Mouse (Mus musculus) forebrain, postnatal 0 days (tissue): ENCODE measurements at regions not wholly inside any gene's neighbourhood (a gene's known extent, or its start where the extent isn't known, plus 50 kb on each side); places are given as distances from the start of the nearest gene placed in this dataset.
A peak's percentile ranks its signal among the peaks of the same experiment; 100 is the strongest.

ENCODE experiments used
- ATAC-seq: fragments of 200-750 bp; cut with Nextera tagmentation; 2 replicates; pipeline ENCODE4 v1.8.0; 2017; ENCODE audit warnings: mild to moderate bottlenecking, moderate library complexity
- DNase-seq: peaks from one replicate; pipeline ENCODE4 v3.0.0-alpha.2; 2015
- H3K27ac ChIP-seq: fragments of 300-500 bp; sonication (generic); 2 replicates; pipeline ENCODE4 v1.5.1; 2014; ENCODE audit warnings: low read depth, mild to moderate bottlenecking, antibody characterized with exemption, low read length, moderate library complexity, mixed read lengths
- H3K27me3 ChIP-seq: fragments of 300-500 bp; sonication (generic); 2 replicates; pipeline ENCODE4 v1.6.1; 2014; ENCODE audit warnings: mild to moderate bottlenecking, low read length, mixed read lengths; ENCODE audit not compliant: insufficient read depth
- H3K36me3 ChIP-seq: fragments of 300-500 bp; sonication (generic); 2 replicates; pipeline ENCODE4 v1.6.1; 2014; ENCODE audit warnings: mild to moderate bottlenecking, moderate library complexity; ENCODE audit not compliant: insufficient read depth
- H3K4me1 ChIP-seq: fragments of 300-500 bp; sonication (generic); 2 replicates; pipeline ENCODE4 v1.6.1; 2014; ENCODE audit warnings: antibody characterized with exemption; ENCODE audit not compliant: insufficient read depth
- H3K4me2 ChIP-seq: fragments of 300-500 bp; sonication (generic); 2 replicates; pipeline ENCODE4 v1.6.1; 2014; ENCODE audit warnings: low read depth, mild to moderate bottlenecking, moderate library complexity
- H3K4me3 ChIP-seq: fragments of 300-500 bp; sonication (generic); 2 replicates; pipeline ENCODE4 v1.5.1; 2014; ENCODE audit warnings: low read depth, low read length, mixed read lengths
- H3K9ac ChIP-seq: fragments of 300-500 bp; sonication (generic); 2 replicates; pipeline ENCODE4 v1.6.1; 2014; ENCODE audit warnings: mild to moderate bottlenecking
- H3K9me3 ChIP-seq: fragments of 300-500 bp; sonication (generic); 2 replicates; pipeline ENCODE4 v1.6.1; 2016; ENCODE audit warnings: low read length
- CTCF ChIP-seq: sonication (generic); IDR thresholded peaks from 2 replicates; pipeline ENCODE4 v1.5.1; 2016; ENCODE audit warnings: antibody characterized with exemption, control low read depth, low read depth
- WGBS: fragments of 180-500 bp; shearing (Covaris S2); extraction: QIAGEN DNeasy Blood & Tissue Kit; methylation state at CpG from one replicate; pipeline ENCODE4 v1.1.7; 2014; 5-methylcytosine and 5-hydroxymethylcytosine counted together

DNA sequence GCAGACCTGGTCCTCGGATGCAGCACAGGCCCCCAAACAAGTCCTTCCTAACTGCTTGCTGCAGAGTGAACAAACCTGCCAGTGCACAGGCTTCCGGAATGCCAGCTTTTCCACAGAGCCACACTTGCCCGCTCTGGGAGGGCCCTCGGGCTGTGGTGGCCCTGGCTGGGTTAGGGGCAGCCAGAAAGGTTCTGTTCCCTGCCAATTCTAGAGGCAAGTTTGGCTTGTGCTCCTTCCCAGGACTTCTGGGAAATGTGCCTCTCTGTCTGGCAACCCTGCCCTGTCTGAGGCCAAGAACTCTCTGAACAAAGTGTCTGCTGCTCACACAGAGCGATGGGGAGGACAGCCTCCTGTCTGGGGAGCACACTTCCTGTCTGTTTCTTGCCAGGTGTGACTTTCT, 66.4 kb downstream of the Xrcc2 start:
- H3K4me3 ChIP-seq, result no peak overlapping the region
- WGBS, result 64% methylated on average over 5 of the region's 5 CpGs
- no peak overlapping the region for H3K4me2 ChIP-seq
- H3K27ac ChIP-seq, result no peak overlapping the region
- no peaks in the 10 kb centered on the region for H3K9me3 ChIP-seq
- H3K36me3 ChIP-seq, result no peaks in the 10 kb centered on the region
- no peaks in the 10 kb centered on the region for H3K27me3 ChIP-seq
- DNase-seq, result peak; percentile 36
- TF ChIP-seq CTCF, result no peak
- peak; percentile 84 for ATAC-seq
- H3K9ac ChIP-seq, result no peak overlapping the region
- no peaks in the 10 kb centered on the region for H3K4me1 ChIP-seq

DNA sequence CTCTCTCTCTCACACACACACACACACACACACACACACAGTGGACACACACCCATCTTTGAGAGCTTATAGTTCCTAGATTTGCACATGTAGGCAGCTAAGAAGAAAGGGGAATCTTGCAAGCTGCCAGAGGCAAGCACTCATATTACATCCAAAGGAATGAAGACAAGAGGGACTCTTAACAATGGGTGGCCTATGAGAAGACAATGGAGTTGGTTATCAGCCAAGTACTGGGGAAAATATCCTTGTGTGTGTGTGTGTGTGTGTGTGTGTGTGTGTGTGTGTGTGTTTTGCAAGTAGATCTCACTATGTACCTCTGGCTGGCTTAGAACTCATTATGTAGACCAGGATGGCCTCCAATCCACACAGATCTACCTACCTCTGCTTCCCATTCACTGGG, 67.5 kb downstream of the Xrcc2 start:
- H3K4me3 ChIP-seq, result no peak overlapping the region
- H3K27me3 ChIP-seq, result no peaks in the 10 kb centered on the region
- DNase-seq (no peak), ATAC-seq (no peak)
- H3K9me3 ChIP-seq, result no peaks in the 10 kb centered on the region
- no peak overlapping the region for H3K27ac ChIP-seq
- H3K4me1 ChIP-seq, result no peaks in the 10 kb centered on the region
- no peak for TF ChIP-seq CTCF
- no peak overlapping the region for H3K4me2 ChIP-seq
- no peak overlapping the region for H3K9ac ChIP-seq
- no peaks in the 10 kb centered on the region for H3K36me3 ChIP-seq

DNA sequence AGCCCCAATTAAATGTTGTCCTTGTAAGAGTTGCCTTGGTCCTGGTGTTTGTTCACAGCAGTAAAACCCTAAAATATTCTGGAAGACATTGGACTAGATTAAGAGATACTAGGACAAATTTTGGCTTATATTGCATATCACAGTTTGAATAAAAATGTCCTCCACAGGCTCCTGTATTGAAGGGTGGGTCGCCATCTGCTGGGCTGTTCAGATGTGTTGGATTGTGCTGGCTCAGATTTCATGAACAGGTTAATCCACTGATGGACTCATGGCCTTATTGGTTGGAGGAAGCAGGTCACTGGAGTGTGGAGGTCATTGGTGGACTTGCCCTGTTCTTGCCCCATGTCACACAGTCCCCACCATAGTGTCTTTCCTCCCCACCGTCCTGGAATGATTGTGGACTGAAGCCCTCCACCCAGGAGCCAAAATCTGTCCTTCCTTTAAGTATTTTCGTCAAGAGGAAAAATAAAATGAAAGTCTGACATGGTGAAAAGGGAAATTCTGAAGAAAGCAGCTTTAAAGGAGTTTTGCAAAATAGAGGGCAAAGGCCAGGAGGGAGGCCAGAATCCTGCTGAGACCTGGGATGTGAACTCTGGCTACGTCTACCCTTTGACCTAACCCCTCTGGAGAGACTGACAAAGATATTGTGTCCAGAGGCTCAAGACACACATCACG, 72.6 kb downstream of the Xrcc2 start:
- peak; percentile 39 for TF ChIP-seq CTCF
- ATAC-seq, result no peak
- H3K9ac ChIP-seq, result no peak overlapping the region
- H3K4me3 ChIP-seq, result no peak overlapping the region
- no peak overlapping the region for H3K4me2 ChIP-seq
- H3K36me3 ChIP-seq, result no peaks in the 10 kb centered on the region
- H3K27me3 ChIP-seq, result no peaks in the 10 kb centered on the region
- WGBS, result 75% methylated on average over 5 of the region's 5 CpGs
- DNase-seq, result no peak
- no peaks in the 10 kb centered on the region for H3K4me1 ChIP-seq
- no peak overlapping the region for H3K27ac ChIP-seq
- no peaks in the 10 kb centered on the region for H3K9me3 ChIP-seq

DNA sequence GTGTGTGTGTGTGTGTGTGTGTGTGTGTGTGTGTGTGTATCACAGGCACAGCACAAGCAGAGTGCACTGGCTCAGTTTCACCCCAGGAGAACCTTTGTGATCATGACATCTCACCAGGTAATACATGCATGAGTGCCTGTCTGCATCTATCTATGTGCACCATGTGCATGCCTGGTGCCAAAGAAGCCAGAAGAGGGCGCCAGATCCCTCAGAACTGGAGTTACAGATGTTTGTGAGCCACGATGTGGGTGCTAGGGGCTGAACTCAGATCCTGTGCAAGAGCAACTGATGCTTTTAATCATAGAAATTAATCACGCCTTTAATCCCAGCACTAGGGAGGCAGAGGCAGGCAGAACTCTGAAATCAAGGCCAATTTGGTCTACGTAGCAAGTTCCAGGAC, 75.9 kb downstream of the Xrcc2 start:
- ATAC-seq (no peak), DNase-seq (no peak)
- Histone ChIP-seq H3K27me3 (no peaks in the 10 kb centered on the region), H3K27ac (no peak overlapping the region), H3K9me3 (no peaks in the 10 kb centered on the region), H3K4me2 (no peak overlapping the region), H3K4me3 (no peak overlapping the region), H3K9ac (no peak overlapping the region), H3K36me3 (no peaks in the 10 kb centered on the region), H3K4me1 (no peaks in the 10 kb centered on the region)
- TF ChIP-seq CTCF, result no peak
- 90% methylated on average over 4 of the region's 4 CpGs for WGBS

DNA sequence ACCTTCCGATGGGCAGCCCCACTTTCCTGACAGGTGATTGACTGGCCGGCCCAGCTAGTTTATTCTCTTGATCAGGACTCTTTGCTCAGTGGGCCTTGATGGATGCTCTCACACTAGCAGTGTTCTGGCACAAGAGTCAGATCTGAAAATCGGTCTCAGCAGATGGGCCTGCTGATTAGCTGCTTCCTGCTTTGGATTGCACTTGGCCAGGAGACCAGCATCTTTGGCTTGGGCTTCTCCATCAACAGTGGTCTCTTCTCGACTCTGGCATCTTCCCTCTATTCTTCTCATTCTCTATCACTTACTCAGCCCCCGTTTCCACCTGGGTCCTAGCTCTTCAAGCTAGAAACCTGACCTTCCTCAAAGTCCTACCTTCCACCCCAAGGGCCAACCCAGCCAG, 77.1 kb downstream of the Xrcc2 start:
- ATAC-seq, result no peak
- WGBS, result 87% methylated on average over 5 of the region's 5 CpGs

DNA sequence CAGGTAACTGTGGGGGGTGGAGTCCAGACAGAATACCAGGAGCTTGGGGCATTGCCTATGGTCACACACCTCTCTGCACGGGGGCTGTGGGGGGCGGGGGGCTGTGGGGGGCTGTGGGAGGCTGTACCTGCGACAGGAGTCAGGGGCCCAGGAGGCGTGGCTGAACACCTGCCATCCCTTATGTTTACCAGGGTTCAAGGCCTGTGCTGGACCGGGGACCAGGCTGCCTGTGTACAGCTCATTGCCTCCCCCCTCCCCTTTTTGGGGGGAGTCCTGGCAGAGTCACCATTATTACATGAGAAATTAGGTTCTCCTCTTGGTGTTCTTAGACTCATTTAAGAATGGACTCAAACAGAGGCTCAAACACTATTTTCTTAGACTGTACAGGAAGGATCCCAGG, 78.5 kb downstream of the Xrcc2 start:
- Histone ChIP-seq H3K36me3 (no peaks in the 10 kb centered on the region), H3K27ac (no peak overlapping the region), H3K9ac (no peak overlapping the region), H3K4me1 (no peaks in the 10 kb centered on the region), H3K9me3 (no peaks in the 10 kb centered on the region), H3K27me3 (no peaks in the 10 kb centered on the region), H3K4me2 (no peak overlapping the region), H3K4me3 (no peak overlapping the region)
- 75% methylated on average over 5 of the region's 5 CpGs for WGBS
- DNase-seq (no peak), ATAC-seq (no peak)
- TF ChIP-seq CTCF, result no peak

More for the DNA sequence above, 77.1 kb downstream of the Xrcc2 start:
- no peak for TF ChIP-seq CTCF
- no peak overlapping the region for H3K9ac ChIP-seq
- DNase-seq, result no peak
- no peaks in the 10 kb centered on the region for H3K36me3 ChIP-seq
- H3K9me3 ChIP-seq, result no peaks in the 10 kb centered on the region
- H3K27me3 ChIP-seq, result no peaks in the 10 kb centered on the region
- H3K4me2 ChIP-seq, result no peak overlapping the region
- no peak overlapping the region for H3K27ac ChIP-seq
- no peak overlapping the region for H3K4me3 ChIP-seq
- H3K4me1 ChIP-seq, result no peaks in the 10 kb centered on the region

DNA sequence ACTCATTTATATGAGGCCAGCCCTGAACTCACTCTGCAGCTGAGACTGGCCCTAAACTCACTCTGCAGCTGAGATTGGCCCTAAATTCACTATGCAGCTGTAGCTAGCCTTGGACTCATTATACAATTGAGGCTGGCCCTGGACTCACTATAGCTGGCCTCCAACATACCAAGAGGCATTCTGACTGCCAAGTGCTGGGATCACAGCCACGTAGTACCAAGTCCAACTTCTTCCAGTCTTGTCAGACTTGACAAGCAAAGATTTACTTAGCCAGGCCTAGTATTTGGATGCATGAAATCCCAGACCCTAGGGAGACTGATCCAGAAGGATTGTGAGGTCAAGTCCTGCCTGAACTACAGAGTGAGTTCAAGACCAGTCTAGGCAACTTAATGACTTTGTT, 81.6 kb downstream of the Xrcc2 start:
- WGBS, result 44% methylated on average over 1 of the region's 1 CpGs

More for the DNA sequence above, 81.6 kb downstream of the Xrcc2 start:
- H3K4me1 ChIP-seq, result no peaks in the 10 kb centered on the region
- no peak overlapping the region for H3K4me2 ChIP-seq
- no peaks in the 10 kb centered on the region for H3K27me3 ChIP-seq
- H3K9me3 ChIP-seq, result no peaks in the 10 kb centered on the region
- no peak overlapping the region for H3K9ac ChIP-seq
- H3K27ac ChIP-seq, result no peak overlapping the region
- no peaks in the 10 kb centered on the region for H3K36me3 ChIP-seq
- H3K4me3 ChIP-seq, result no peak overlapping the region
- TF ChIP-seq CTCF, result no peak
- ATAC-seq, result no peak
- DNase-seq, result peak; percentile 39
